Mouse (Mus musculus) neural tube, embryonic 11.5 days (tissue): ENCODE data around the gene Mta3. TPM values are rescaled to one million over a fixed set of nuclear protein-coding genes. Genes with fewer than 3 reads are reported as not detected.

Experiments used
- ATAC-seq: fragments of 200-750 bp; cut with Nextera tagmentation; 2 replicates; pipeline ENCODE4 v1.8.0; 2017; ENCODE audit warnings: moderate number of reproducible peaks, mild to moderate bottlenecking, moderate TSS enrichment, moderate library complexity; ENCODE audit not compliant: insufficient read depth, low FRiP score, low TSS enrichment
- DNase-seq: peaks from one replicate; pipeline ENCODE4 v3.0.0-alpha.2; 2015; ENCODE audit warnings: low spot score
- H3K27ac ChIP-seq: fragments of 300-500 bp; sonication (generic); 2 replicates; pipeline ENCODE4 v1.5.1; 2014; ENCODE audit warnings: low read depth, mild to moderate bottlenecking, low read length
- H3K27me3 ChIP-seq: fragments of 300-500 bp; sonication (generic); 2 replicates; pipeline ENCODE4 v1.6.1; 2014; ENCODE audit warnings: mild to moderate bottlenecking, low read length, mixed read lengths; ENCODE audit not compliant: control insufficient read depth, insufficient read depth
- H3K36me3 ChIP-seq: fragments of 300-500 bp; sonication (generic); 2 replicates; pipeline ENCODE4 v1.6.1; 2014; ENCODE audit warnings: mild to moderate bottlenecking, low read length, moderate library complexity, mixed read lengths; ENCODE audit not compliant: control insufficient read depth, insufficient read depth
- H3K4me1 ChIP-seq: fragments of 300-500 bp; sonication (generic); 2 replicates; pipeline ENCODE4 v1.6.1; 2014; ENCODE audit warnings: low read length, mixed read lengths; ENCODE audit not compliant: control insufficient read depth, insufficient read depth
- H3K4me2 ChIP-seq: fragments of 300-500 bp; sonication (generic); 2 replicates; pipeline ENCODE4 v1.6.1; 2014; ENCODE audit warnings: low read depth, mild to moderate bottlenecking, moderate library complexity
- H3K4me3 ChIP-seq: fragments of 300-500 bp; sonication (generic); 2 replicates; pipeline ENCODE4 v1.5.1; 2014; ENCODE audit warnings: low read depth, low read length
- H3K9ac ChIP-seq: fragments of 300-500 bp; sonication (generic); 2 replicates; pipeline ENCODE4 v1.6.1; 2014; ENCODE audit warnings: mild to moderate bottlenecking, low read length
- H3K9me3 ChIP-seq: fragments of 300-500 bp; sonication (generic); 2 replicates; pipeline ENCODE4 v1.6.1; 2016; ENCODE audit warnings: low read length; ENCODE audit not compliant: control insufficient read depth
- WGBS: fragments of 180-500 bp; shearing (Covaris S2); extraction: QIAGEN DNeasy Blood & Tissue Kit; methylation state at CpG from one replicate; pipeline ENCODE4 v1.1.7; 2014; 5-methylcytosine and 5-hydroxymethylcytosine counted together
- polyA plus RNA-seq: library from polyadenylated mRNA; unstranded; fragments of >200 nt; fragmentation: Nextera tagmentation; extraction: Ambion mirVana; gene quantifications from 2 replicates; pipeline ENCODE4 v1.2.1, GENCODE M21; 2014

The Mta3 gene
- polyA plus RNA-seq, 1 experiment from 2014 or later = 37.3 TPM

- Histone ChIP-seq H3K4me3 (no peak overlapping the region), H3K36me3 (no peaks in the 10 kb centered on the region), H3K27ac (no peak overlapping the region), H3K4me2 (no peak overlapping the region), H3K4me1 (no peaks in the 10 kb centered on the region), H3K9ac (no peak overlapping the region), H3K27me3 (no peaks in the 10 kb centered on the region), H3K9me3 (no peaks in the 10 kb centered on the region)
- DNase-seq (no peak), ATAC-seq (no peak)
- WGBS = 81% methylated on average over 9 of the region's 9 CpGs
These were observed 99.1 kb downstream of the Mta3 start for GRCm38 (mm10) chr17:83805078-83805477.

- no peaks in the 10 kb centered on the region for H3K4me1 ChIP-seq
- WGBS = 79% methylated on average over 7 of the region's 7 CpGs
- H3K4me2 ChIP-seq = no peak overlapping the region
- H3K27ac ChIP-seq = no peak overlapping the region
- no peaks in the 10 kb centered on the region for H3K9me3 ChIP-seq
- no peak overlapping the region for H3K9ac ChIP-seq
- DNase-seq = no peak
- no peak for ATAC-seq
- H3K36me3 ChIP-seq = no peaks in the 10 kb centered on the region
- no peak overlapping the region for H3K4me3 ChIP-seq
- H3K27me3 ChIP-seq = no peaks in the 10 kb centered on the region
These were observed 101.4 kb downstream of the Mta3 start for GRCm38 (mm10) chr17:83807345-83807744.

GRCm38 (mm10) chr17:83807778-83808398 lies 101.9 kb downstream of the Mta3 start:
- H3K9me3 ChIP-seq = no peaks in the 10 kb centered on the region
- ATAC-seq = no peak
- no peak overlapping the region for H3K9ac ChIP-seq
- no peak overlapping the region for H3K4me3 ChIP-seq
- no peak overlapping the region for H3K27ac ChIP-seq
- H3K4me1 ChIP-seq = no peaks in the 10 kb centered on the region
- peak; percentile 71 for DNase-seq
- H3K27me3 ChIP-seq = no peaks in the 10 kb centered on the region
- no peaks in the 10 kb centered on the region for H3K36me3 ChIP-seq
- no peak overlapping the region for H3K4me2 ChIP-seq
- 71% methylated on average over 11 of the region's 11 CpGs for WGBS

DNA sequence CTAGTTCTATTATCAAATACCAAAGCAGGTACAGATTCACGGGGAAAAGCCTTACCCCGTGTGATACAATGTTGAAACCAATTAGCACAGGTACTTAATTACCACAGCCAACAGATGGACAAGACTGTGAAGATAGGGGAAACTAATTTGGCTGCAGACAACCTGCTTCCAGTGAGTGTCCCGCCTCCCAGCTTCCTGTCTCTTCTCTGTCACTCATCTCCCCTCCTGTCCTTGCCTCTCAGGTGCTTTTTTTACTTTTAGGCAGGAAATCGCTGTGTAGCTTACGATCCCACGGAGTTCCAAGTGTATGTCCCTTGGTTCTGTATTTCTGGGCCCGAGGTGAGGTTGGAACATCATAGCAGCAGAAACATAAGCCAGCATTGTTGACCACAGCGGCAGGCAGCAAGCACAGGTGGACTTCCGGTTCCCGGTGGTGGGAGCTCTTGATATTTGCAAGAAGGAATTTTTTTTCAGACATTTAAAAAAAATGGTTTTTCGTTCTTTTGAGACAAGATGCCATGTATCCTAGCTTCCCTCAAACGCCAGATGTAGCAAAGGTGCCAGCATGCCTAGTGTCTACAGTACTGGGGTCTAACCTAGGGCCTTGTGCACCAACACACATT lies 102.6 kb downstream of the Mta3 start:
- H3K9me3 ChIP-seq = no peaks in the 10 kb centered on the region
- no peak overlapping the region for H3K9ac ChIP-seq
- no peak overlapping the region for H3K4me3 ChIP-seq
- H3K36me3 ChIP-seq = no peaks in the 10 kb centered on the region
- H3K27me3 ChIP-seq = no peaks in the 10 kb centered on the region
- no peak overlapping the region for H3K27ac ChIP-seq
- no peak for DNase-seq
- H3K4me2 ChIP-seq = no peak overlapping the region
- no peak for ATAC-seq
- no peaks in the 10 kb centered on the region for H3K4me1 ChIP-seq
- WGBS = 92% methylated on average over 12 of the region's 12 CpGs

DNA sequence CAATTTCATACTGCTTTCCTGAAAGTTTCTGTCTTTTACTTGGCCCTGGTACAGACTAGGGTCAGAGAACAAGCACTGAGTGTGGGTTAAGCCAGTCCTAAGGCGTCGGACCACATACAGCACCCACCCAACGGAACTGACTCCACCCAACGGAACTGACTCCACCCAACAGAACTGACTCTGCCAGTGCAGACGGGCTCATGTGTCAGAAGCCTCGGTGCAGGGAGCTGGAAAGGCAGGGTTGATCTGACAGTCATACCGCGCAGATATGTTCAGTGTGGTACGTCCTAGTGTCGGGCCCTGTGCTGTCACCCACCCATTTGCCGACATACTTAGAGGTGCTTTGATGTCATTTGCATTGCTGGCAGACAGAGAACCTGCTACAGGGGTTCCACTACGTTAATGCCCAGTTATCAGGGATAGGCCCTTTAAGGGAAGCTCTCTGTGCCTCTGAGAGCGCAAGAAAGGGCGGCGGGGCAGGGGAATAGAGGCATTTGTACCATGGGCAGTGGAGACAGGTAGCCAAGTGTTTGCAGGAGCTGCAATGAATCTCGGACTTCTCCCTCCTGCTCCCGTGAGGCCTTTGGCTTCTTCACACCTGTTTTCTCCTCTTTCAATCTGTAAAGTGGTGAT lies 103.3 kb downstream of the Mta3 start:
- Histone ChIP-seq H3K4me1 (no peaks in the 10 kb centered on the region), H3K27ac (no peak overlapping the region), H3K9me3 (no peaks in the 10 kb centered on the region), H3K4me3 (no peak overlapping the region), H3K27me3 (no peaks in the 10 kb centered on the region), H3K4me2 (no peak overlapping the region), H3K9ac (no peak overlapping the region), H3K36me3 (no peaks in the 10 kb centered on the region)
- DNase-seq = no peak
- WGBS = 92% methylated on average over 17 of the region's 17 CpGs
- ATAC-seq = no peak

DNA sequence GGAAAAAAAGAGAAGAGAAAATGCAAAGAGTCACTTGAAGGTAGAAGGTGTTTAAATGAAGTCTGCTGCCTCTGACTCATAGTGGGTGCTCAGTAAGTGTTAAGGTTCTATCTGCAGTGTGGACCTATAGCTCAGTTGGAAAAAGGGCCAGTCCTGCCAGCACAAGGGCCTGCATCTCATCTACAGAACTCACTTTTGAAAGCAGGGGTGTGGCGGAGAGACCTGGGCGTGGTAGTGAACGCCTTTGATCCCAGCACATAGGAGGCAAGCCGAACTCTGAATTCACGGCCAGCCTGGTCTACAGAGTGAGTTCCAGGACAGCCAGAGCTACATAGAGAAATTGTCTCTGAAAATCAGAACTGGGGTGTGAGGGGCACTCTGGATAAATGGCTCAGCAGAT lies 104.3 kb downstream of the Mta3 start:
- DNase-seq (no peak), ATAC-seq (no peak)
- Histone ChIP-seq H3K9me3 (no peaks in the 10 kb centered on the region), H3K4me3 (no peak overlapping the region), H3K27me3 (no peaks in the 10 kb centered on the region), H3K9ac (no peak overlapping the region), H3K36me3 (no peaks in the 10 kb centered on the region), H3K4me1 (no peaks in the 10 kb centered on the region), H3K27ac (no peak overlapping the region), H3K4me2 (no peak overlapping the region)
- 90% methylated on average over 5 of the region's 5 CpGs for WGBS

GRCm38 (mm10) chr17:83812200-83812944 lies 106.4 kb downstream of the Mta3 start:
- H3K36me3 ChIP-seq = no peaks in the 10 kb centered on the region
- 78% methylated on average over 17 of the region's 17 CpGs for WGBS
- H3K4me2 ChIP-seq = no peak overlapping the region
- H3K9ac ChIP-seq = no peak overlapping the region
- no peaks in the 10 kb centered on the region for H3K9me3 ChIP-seq
- H3K27ac ChIP-seq = no peak overlapping the region
- no peaks in the 10 kb centered on the region for H3K4me1 ChIP-seq
- ATAC-seq = no peak
- no peak overlapping the region for H3K4me3 ChIP-seq
- no peaks in the 10 kb centered on the region for H3K27me3 ChIP-seq
- no peak for DNase-seq

GRCm38 (mm10) chr17:83813050-83813449 lies 107.1 kb downstream of the Mta3 start:
- Histone ChIP-seq H3K4me3 (no peak overlapping the region), H3K9me3 (no peaks in the 10 kb centered on the region), H3K4me1 (no peaks in the 10 kb centered on the region), H3K9ac (no peak overlapping the region), H3K27ac (no peak overlapping the region), H3K36me3 (no peaks in the 10 kb centered on the region), H3K4me2 (no peak overlapping the region), H3K27me3 (no peaks in the 10 kb centered on the region)
- ATAC-seq (no peak), DNase-seq (no peak)
- WGBS = 89% methylated on average over 4 of the region's 4 CpGs
